Mouse (Mus musculus) bone marrow, adult 2 months (tissue): Measurements from ENCODE around the gene Col15a1. TPM values are rescaled to one million over a fixed set of nuclear protein-coding genes. Genes with fewer than 3 reads are reported as not detected.
A peak's percentile ranks its signal among the peaks of the same experiment; 100 is the strongest.

Source experiments
- H3K27ac ChIP-seq: fragments of 200-500 bp; 2 replicates; pipeline ENCODE4 v1.5.1; 2012; ENCODE audit warnings: low read depth, mild to moderate bottlenecking, control low read depth, inconsistent platforms, low read length; ENCODE audit not compliant: control insufficient read depth, poor library complexity, insufficient read depth
- H3K4me1 ChIP-seq: fragments of 200-500 bp; 2 replicates; pipeline ENCODE4 v1.6.1; 2011; ENCODE audit warnings: low read length; ENCODE audit not compliant: control insufficient read depth, insufficient read depth
- H3K4me3 ChIP-seq: fragments of 200-500 bp; replicated peaks from 2 replicates; pipeline ENCODE3; 2011; ENCODE audit warnings: mild to moderate bottlenecking, low read depth, low read length, control low read depth; ENCODE audit not compliant: control insufficient read depth
- CTCF ChIP-seq: fragments of 200-500 bp; IDR thresholded peaks from 2 replicates; pipeline ENCODE4 v1.5.1; 2011; ENCODE audit warnings: low read length, control low read depth; ENCODE audit not compliant: control insufficient read depth, insufficient read depth
- POLR2A ChIP-seq: fragments of 200-500 bp; IDR thresholded peaks from 2 replicates; pipeline ENCODE4 v1.6.1; 2011; ENCODE audit warnings: low read depth, mild to moderate bottlenecking, control low read depth, low read length, borderline replicate concordance; ENCODE audit not compliant: control insufficient read depth
- WGBS: fragments of 180-500 bp; shearing (Covaris S2); methylation state at CpG from one replicate; pipeline ENCODE4 v1.1.7; 2018; 5-methylcytosine and 5-hydroxymethylcytosine counted together
- polyA plus RNA-seq: library from polyadenylated mRNA; stranded (reverse); fragments of >200 nt; gene quantifications from 2 replicates; pipeline ENCODE4 v1.2.4, GENCODE M21; 2011; ENCODE audit warnings: low replicate concordance; ENCODE audit not compliant: missing spikeins, insufficient read depth, insufficient read length

Col15a1 gene
- polyA plus RNA-seq, 1 experiment: 1.8 TPM

DNA sequence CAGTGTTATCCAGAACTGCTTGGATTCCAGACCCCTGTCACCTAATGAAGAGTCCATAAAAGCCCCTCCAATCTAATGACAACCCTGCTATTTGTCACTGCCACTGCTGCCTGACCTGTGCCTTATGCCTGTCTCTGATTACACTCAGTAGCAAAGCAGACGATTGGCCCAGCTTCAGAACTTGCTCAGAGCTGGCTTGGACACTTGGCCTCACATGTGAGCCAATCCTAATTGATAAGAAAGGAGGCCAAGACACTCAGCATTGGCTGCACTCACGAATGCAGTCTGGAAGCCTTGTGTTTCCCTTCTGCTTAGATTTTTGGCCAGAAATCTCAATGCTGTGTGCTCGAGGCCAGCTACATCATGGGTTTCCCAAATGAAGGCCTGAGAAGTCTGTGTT lies 87.6 kb downstream of the Col15a1 start:
- TF ChIP-seq POLR2A (no peak), CTCF (no peak)
- peaks cover 2% of the 10 kb centered on the region; the same call in 1 of the 2 replicates for H3K4me1 ChIP-seq
- 72% methylated on average over 3 of the region's 3 CpGs for WGBS
- 0 out of 2 replicates have a peak overlapping the region, but pooled peaks have one; percentile 0 for H3K27ac ChIP-seq
- no peak overlapping the region for H3K4me3 ChIP-seq

DNA sequence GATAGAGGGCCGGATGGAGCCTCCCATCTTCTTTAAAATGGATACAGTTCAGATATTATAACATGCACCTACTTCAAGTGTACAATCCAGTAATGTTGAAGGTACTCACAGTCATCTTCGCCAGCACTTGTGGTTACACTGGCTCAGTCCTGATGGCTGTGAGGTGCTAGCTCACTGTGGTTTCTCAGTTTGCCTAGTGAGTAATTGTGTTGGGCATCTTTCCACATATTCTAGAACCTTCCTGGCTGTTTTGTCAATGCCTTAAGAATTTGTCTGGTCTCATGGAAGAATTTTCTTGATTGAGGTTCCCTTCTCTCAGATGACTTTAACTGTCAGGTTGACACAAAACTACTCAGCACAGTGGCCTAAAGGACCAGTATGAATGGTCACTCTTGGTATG lies 92.7 kb downstream of the Col15a1 start:
- no peak for TF ChIP-seq POLR2A
- TF ChIP-seq CTCF: no peak
- Histone ChIP-seq H3K4me3 (no peak overlapping the region), H3K27ac (no peak overlapping the region), H3K4me1 (peaks cover 8% of the 10 kb centered on the region)
- WGBS: 85% methylated on average over 2 of the region's 2 CpGs

DNA sequence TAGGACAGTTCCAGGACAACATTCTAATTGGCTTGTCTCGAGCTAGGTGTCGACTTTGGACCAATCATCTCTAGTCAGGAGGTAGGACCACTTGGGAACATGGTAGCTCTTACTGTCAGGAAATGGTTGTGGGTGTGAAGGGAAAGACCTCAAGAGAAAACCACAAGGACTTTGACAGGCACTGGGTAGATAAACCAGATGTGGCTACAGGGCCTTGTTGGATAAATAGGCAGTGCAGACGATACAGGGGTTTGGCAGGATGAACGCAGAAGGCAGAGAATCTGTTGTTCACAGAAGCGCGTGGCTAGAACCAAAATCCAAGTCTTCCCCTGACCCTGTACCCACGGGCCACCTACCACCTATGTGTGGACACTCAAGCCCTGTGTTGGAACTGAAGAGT lies 94.6 kb downstream of the Col15a1 start:
- Histone ChIP-seq H3K27ac (no peak overlapping the region), H3K4me1 (peaks cover 8% of the 10 kb centered on the region), H3K4me3 (no peak overlapping the region)
- no peak for TF ChIP-seq POLR2A
- TF ChIP-seq CTCF: no peak
- WGBS: 14% methylated on average over 7 of the region's 7 CpGs

- TF ChIP-seq POLR2A (no peak), CTCF (no peak)
- Histone ChIP-seq H3K4me3 (no peak overlapping the region), H3K4me1 (peaks cover 8% of the 10 kb centered on the region), H3K27ac (peak overlapping the region; percentile 57)
- WGBS: 15% methylated on average over 5 of the region's 5 CpGs
Measured at GRCm38 (mm10) chr4:47303340-47303998, 95.5 kb downstream of the Col15a1 start.

- H3K27ac ChIP-seq: no peak overlapping the region
- TF ChIP-seq CTCF (no peak), POLR2A (no peak)
- no peak overlapping the region for H3K4me3 ChIP-seq
- 62% methylated on average over 12 of the region's 12 CpGs for WGBS
- H3K4me1 ChIP-seq: peaks cover 17% of the 10 kb centered on the region
Measured at GRCm38 (mm10) chr4:47309886-47310625, 102.1 kb downstream of the Col15a1 start.

- TF ChIP-seq CTCF (no peak), POLR2A (no peak)
- WGBS: 37% methylated on average over 6 of the region's 6 CpGs
- Histone ChIP-seq H3K4me3 (no peak overlapping the region), H3K4me1 (peaks cover 17% of the 10 kb centered on the region), H3K27ac (no peak overlapping the region)
Measured at GRCm38 (mm10) chr4:47310812-47311211, 102.9 kb downstream of the Col15a1 start.

DNA sequence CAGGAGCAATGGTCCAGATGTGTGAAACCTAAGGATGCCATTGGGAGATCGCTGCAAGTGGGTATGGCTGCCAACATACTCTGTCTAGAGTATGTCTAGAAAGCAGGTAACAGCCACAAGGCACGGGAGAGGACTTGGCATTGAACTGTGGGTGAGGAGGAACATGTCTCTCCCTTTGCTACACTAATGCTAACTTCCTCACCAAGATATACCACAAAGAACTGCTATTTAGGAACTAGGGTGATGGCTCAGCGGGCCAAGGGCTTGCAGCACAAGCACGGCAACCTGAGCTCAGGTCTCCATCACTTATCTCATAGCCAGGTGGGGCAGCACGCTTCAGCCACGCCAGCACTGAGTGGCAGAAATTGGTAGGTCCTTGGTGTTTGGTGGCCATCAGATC lies 103.5 kb downstream of the Col15a1 start:
- Histone ChIP-seq H3K4me3 (no peak overlapping the region), H3K27ac (no peak overlapping the region), H3K4me1 (peaks cover 17% of the 10 kb centered on the region)
- 46% methylated on average over 6 of the region's 6 CpGs for WGBS
- TF ChIP-seq CTCF (no peak), POLR2A (no peak)

DNA sequence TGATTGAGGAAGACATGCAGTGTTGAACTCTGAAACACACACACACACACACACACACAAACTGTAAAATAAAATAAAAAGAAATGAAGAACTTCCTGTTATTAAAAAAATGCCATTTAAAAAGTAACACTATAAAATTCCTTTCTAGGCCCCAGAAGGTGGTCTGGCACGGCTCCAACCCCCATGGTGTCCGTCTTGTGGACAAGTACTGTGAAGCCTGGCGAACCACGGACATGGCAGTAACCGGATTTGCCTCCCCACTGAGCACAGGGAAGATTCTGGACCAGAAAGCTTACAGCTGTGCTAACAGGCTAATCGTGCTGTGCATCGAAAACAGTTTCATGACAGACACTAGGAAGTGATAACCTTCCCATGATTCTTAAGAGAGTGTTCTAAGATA lies 104.0 kb downstream of the Col15a1 start:
- WGBS: 47% methylated on average over 7 of the region's 7 CpGs

More for the DNA sequence above, 104.0 kb downstream of the Col15a1 start:
- Histone ChIP-seq H3K4me3 (no peak overlapping the region), H3K27ac (no peak overlapping the region), H3K4me1 (peaks cover 17% of the 10 kb centered on the region)
- TF ChIP-seq CTCF (no peak), POLR2A (no peak)
